Mouse (Mus musculus): ENCODE results near the gene Ipo5. TPM values are rescaled to one million over a fixed set of nuclear protein-coding genes. Genes with fewer than 3 reads are reported as not detected.

The Ipo5 gene
- polyA plus RNA-seq, 1 experiment from 2014 or later, result 123 TPM

Other genes with a start within 250 kb of the Ipo5 start
- gene Farp1, start 124.0 kb downstream of the Ipo5 start, polyA plus RNA-seq (2014; fragmentation: Nextera tagmentation; extraction: Ambion mirVana), result 25.9 and 26.1 TPM in 2 replicates